Mouse (Mus musculus) MEL (cell line): ENCODE data around the gene Kcnk3. TPM values are rescaled to one million over a fixed set of nuclear protein-coding genes. Genes with fewer than 3 reads are reported as not detected.

Source experiments
- DNase-seq: peaks from one replicate; pipeline ENCODE4 v3.0.0; 2011; ENCODE audit warnings: low read depth, low spot score
- H3K27ac ChIP-seq: 2 replicates; pipeline ENCODE4 v1.5.1; 2012; ENCODE audit warnings: low read depth, mild to moderate bottlenecking, control low read depth, low read length, moderate library complexity; ENCODE audit not compliant: control insufficient read depth
- H3K27me3 ChIP-seq, 2 experiments: fragments of 150-350 bp in 1 of 2; sonication (generic) in 1 of 2; 2 replicates each; pipeline ENCODE4 v1.6.1; 2012; ENCODE audit warnings: low read length in 2 of 2, mild to moderate bottlenecking in 2 of 2, improper control_type of control experiment in 1 of 2, moderate library complexity in 1 of 2; ENCODE audit not compliant: insufficient read depth in 2 of 2, control insufficient read depth in 1 of 2
- H3K36me3 ChIP-seq, 2 experiments: 2 replicates each; pipeline ENCODE4 v1.6.1; 2012 to 2014; ENCODE audit warnings: low read length in 2 of 2, improper control_type of control experiment in 1 of 2, inconsistent platforms in 1 of 2, mild to moderate bottlenecking in 1 of 2; ENCODE audit not compliant: insufficient read depth in 2 of 2, control insufficient read depth in 1 of 2
- H3K4me1 ChIP-seq, 2 experiments: fragments of 150-350 bp in 1 of 2; sonication (generic) in 1 of 2; 2 replicates each; pipeline ENCODE4 v1.6.1; 2012; ENCODE audit warnings: low read length in 2 of 2, improper control_type of control experiment in 1 of 2, mild to moderate bottlenecking in 1 of 2; ENCODE audit not compliant: insufficient read depth in 2 of 2, control insufficient read depth in 1 of 2
- H3K4me3 ChIP-seq, 2 experiments: fragments of 150-350 bp in 1 of 2; sonication (generic) in 1 of 2; 2 replicates each; pipeline ENCODE4 v1.5.1; 2012; ENCODE audit warnings: low read depth in 2 of 2, low read length in 2 of 2, mild to moderate bottlenecking in 2 of 2, moderate library complexity in 2 of 2, control low read depth in 1 of 2, improper control_type of control experiment in 1 of 2; ENCODE audit not compliant: control insufficient read depth in 1 of 2, insufficient read depth in 1 of 2
- H3K79me2 ChIP-seq: 2 replicates; pipeline ENCODE4 v1.6.1; 2012; ENCODE audit warnings: mild to moderate bottlenecking, low read length, moderate library complexity; ENCODE audit not compliant: control insufficient read depth, poor library complexity, insufficient read depth
- H3K9ac ChIP-seq: 2 replicates; pipeline ENCODE4 v1.6.1; 2012; ENCODE audit warnings: low read depth, mild to moderate bottlenecking, control low read depth, low read length, moderate library complexity; ENCODE audit not compliant: control insufficient read depth, poor library complexity, severe bottlenecking
- H3K9me3 ChIP-seq: fragments of 150-350 bp; sonication (generic); replicated peaks from 2 replicates; pipeline ENCODE4 v1.6.1; 2012; ENCODE audit warnings: mild to moderate bottlenecking, low read length, improper control_type of control experiment, moderate library complexity; ENCODE audit not compliant: insufficient read depth
- BHLHE40 ChIP-seq: IDR thresholded peaks from 2 replicates; pipeline ENCODE4 v1.6.1; 2012; ENCODE audit warnings: low read depth, mild to moderate bottlenecking, inconsistent platforms, low read length, improper control_type of control experiment, borderline replicate concordance
- CHD1 ChIP-seq: IDR thresholded peaks from 2 replicates; pipeline ENCODE4 v1.6.1; 2012; ENCODE audit warnings: low read depth, mild to moderate bottlenecking, inconsistent platforms, low read length, improper control_type of control experiment
- CTCF ChIP-seq, 3 experiments: IDR thresholded peaks in 2 of 3; conservative IDR thresholded peaks in 1 of 3; 2 replicates each; pipeline ENCODE4 v1.5.1; 2011 to 2012; ENCODE audit warnings: low read length in 3 of 3, low read depth in 2 of 3, mild to moderate bottlenecking in 2 of 3, improper control_type of control experiment in 1 of 3, inconsistent platforms in 1 of 3, mixed read lengths in 1 of 3, moderate library complexity in 1 of 3; ENCODE audit not compliant: control insufficient read depth in 1 of 3, insufficient read depth in 1 of 3, poor library complexity in 1 of 3, severe bottlenecking in 1 of 3
- EP300 ChIP-seq, 2 experiments: IDR thresholded peaks; 2 replicates each; pipeline ENCODE4 v1.6.1; 2011; ENCODE audit warnings: improper control_type of control experiment in 2 of 2, low read length in 2 of 2, low read depth in 1 of 2, mild to moderate bottlenecking in 1 of 2
- ETS1 ChIP-seq: IDR thresholded peaks from 2 replicates; pipeline ENCODE4 v1.6.1; 2012; ENCODE audit warnings: low read depth, mild to moderate bottlenecking, inconsistent platforms, low read length, improper control_type of control experiment, moderate library complexity
- GATA1 ChIP-seq: IDR thresholded peaks from 2 replicates; pipeline ENCODE4 v1.6.1; 2011; ENCODE audit warnings: low read depth, low read length, improper control_type of control experiment
- MAFK ChIP-seq: IDR thresholded peaks from 2 replicates; pipeline ENCODE4 v1.6.1; 2011; ENCODE audit warnings: low read depth, mild to moderate bottlenecking, low read length, improper control_type of control experiment, borderline replicate concordance
- MAX ChIP-seq: IDR thresholded peaks from 2 replicates; pipeline ENCODE4 v1.6.1; 2011; ENCODE audit warnings: low read length, improper control_type of control experiment
- MXI1 ChIP-seq: IDR thresholded peaks from 2 replicates; pipeline ENCODE4 v1.6.1; 2011; ENCODE audit warnings: mild to moderate bottlenecking, low read depth, low read length, improper control_type of control experiment
- MYC ChIP-seq: IDR thresholded peaks from 2 replicates; pipeline ENCODE4 v1.6.1; 2011; ENCODE audit warnings: low read depth, mild to moderate bottlenecking, low read length, improper control_type of control experiment, moderate library complexity
- NRF1 ChIP-seq: IDR thresholded peaks from 2 replicates; pipeline ENCODE4 v1.6.1; 2014; ENCODE audit warnings: low read depth, mild to moderate bottlenecking, inconsistent platforms, low read length, improper control_type of control experiment, moderate library complexity; ENCODE audit not compliant: poor library complexity, insufficient read depth, severe bottlenecking
- POLR2A ChIP-seq, 2 experiments: IDR thresholded peaks; 2 replicates each; pipeline ENCODE4 v1.6.1; 2011 to 2012; ENCODE audit warnings: low read length in 2 of 2, mild to moderate bottlenecking in 2 of 2, control low read depth in 1 of 2, improper control_type of control experiment in 1 of 2, low read depth in 1 of 2, moderate library complexity in 1 of 2; ENCODE audit not compliant: control insufficient read depth in 1 of 2, insufficient read depth in 1 of 2, poor library complexity in 1 of 2
- POLR2AphosphoS5 ChIP-seq: IDR thresholded peaks from 2 replicates; pipeline ENCODE4 v1.6.1; 2012; ENCODE audit warnings: low read depth, borderline replicate concordance, mild to moderate bottlenecking, inconsistent platforms, low read length, moderate library complexity, mixed read lengths
- RCOR1 ChIP-seq: IDR thresholded peaks from 2 replicates; pipeline ENCODE4 v1.6.1; 2012; ENCODE audit warnings: low read depth, mild to moderate bottlenecking, inconsistent platforms, low read length, improper control_type of control experiment
- SIN3A ChIP-seq: IDR thresholded peaks from 2 replicates; pipeline ENCODE4 v1.6.1; 2012; ENCODE audit warnings: low read length, improper control_type of control experiment, inconsistent platforms
- SMC3 ChIP-seq: IDR thresholded peaks from 2 replicates; pipeline ENCODE4 v1.6.1; 2011; ENCODE audit warnings: low read depth, low read length, improper control_type of control experiment
- TAL1 ChIP-seq: IDR thresholded peaks from 2 replicates; pipeline ENCODE4 v1.6.1; 2012; ENCODE audit warnings: mild to moderate bottlenecking, inconsistent platforms, low read length, moderate library complexity, mixed read lengths
- TBP ChIP-seq: IDR thresholded peaks from 2 replicates; pipeline ENCODE4 v1.8.0; 2011; ENCODE audit warnings: low read depth, low read length, improper control_type of control experiment
- TCF12 ChIP-seq: IDR thresholded peaks from 2 replicates; pipeline ENCODE4 v1.6.1; 2014; ENCODE audit warnings: low read depth, mild to moderate bottlenecking, inconsistent platforms, low read length, improper control_type of control experiment, moderate library complexity
- UBTF ChIP-seq: IDR thresholded peaks from 2 replicates; pipeline ENCODE4 v1.6.1; 2012; ENCODE audit warnings: low read depth, mild to moderate bottlenecking, inconsistent platforms, low read length, improper control_type of control experiment, moderate library complexity, borderline replicate concordance; ENCODE audit not compliant: insufficient read depth
- USF1 ChIP-seq: IDR thresholded peaks from 2 replicates; pipeline ENCODE4 v1.6.1; 2014; ENCODE audit warnings: low read depth, mild to moderate bottlenecking, inconsistent platforms, low read length, improper control_type of control experiment, moderate library complexity
- ZC3H11A ChIP-seq: IDR thresholded peaks from 2 replicates; pipeline ENCODE4 v1.6.1; 2012; ENCODE audit warnings: low read depth, mild to moderate bottlenecking, inconsistent platforms, low read length, improper control_type of control experiment
- ZKSCAN1 ChIP-seq: IDR thresholded peaks from 2 replicates; pipeline ENCODE4 v1.6.1; 2012; ENCODE audit warnings: low read depth, mild to moderate bottlenecking, inconsistent platforms, low read length, improper control_type of control experiment, moderate library complexity
- ZMIZ1 ChIP-seq: IDR thresholded peaks from 2 replicates; pipeline ENCODE4 v1.6.1; 2012; ENCODE audit warnings: low read depth, mild to moderate bottlenecking, inconsistent platforms, low read length, improper control_type of control experiment, moderate library complexity
- ZNF384 ChIP-seq: IDR thresholded peaks from 2 replicates; pipeline ENCODE4 v1.6.1; 2012; ENCODE audit warnings: low read depth, mild to moderate bottlenecking, inconsistent platforms, low read length, improper control_type of control experiment
- polyA plus RNA-seq, 2 experiments: library from polyadenylated mRNA; stranded (reverse) in 1 of 2; unstranded in 1 of 2; fragments of >175 nt in 1 of 2; fragments of >200 nt in 1 of 2; gene quantifications; 2 replicates each; pipeline versions ENCODE4 v1.2.1 to v1.2.4; 2012; ENCODE audit warnings: low replicate concordance in 2 of 2, low read depth in 1 of 2; ENCODE audit not compliant: insufficient read length in 2 of 2, insufficient read depth in 1 of 2, missing spikeins in 1 of 2
- total RNA-seq: library from RNA; depleted of rRNA; stranded (reverse); fragments of 300-350 nt; gene quantifications from 2 replicates; pipeline ENCODE4 v1.2.3, GENCODE M21; 2012

The Kcnk3 gene
- total and polyA plus RNA-seq, 3 experiments, result not detected

GRCm38 (mm10) chr5:30574367-30574766, 13.6 kb upstream of the Kcnk3 start:
- no peaks in the 10 kb centered on the region for H3K79me2 ChIP-seq
- TF ChIP-seq POLR2AphosphoS5, result no peak
- no peak for TF ChIP-seq ZC3H11A
- TF ChIP-seq NRF1, result no peak
- no peak for TF ChIP-seq USF1
- no peak for TF ChIP-seq POLR2A (IDR thresholded peaks at IDR 0.05; ENCODE audit: control insufficient read depth in 1 of 2, insufficient read depth in 1 of 2, low read depth in 1 of 2, low read length in 2 of 2, poor library complexity in 1 of 2)
- TF ChIP-seq ZKSCAN1, result no peak
- TF ChIP-seq UBTF, result no peak
- no peak for TF ChIP-seq MXI1
- TF ChIP-seq ETS1, result no peak
- TF ChIP-seq CTCF (IDR thresholded peaks at IDR 0.05 in 2 of 3, conservative IDR thresholded peaks at IDR 0.05 in 1 of 3; ENCODE audit: control insufficient read depth in 1 of 3, insufficient read depth in 1 of 3, low read depth in 2 of 3, low read length in 3 of 3, poor library complexity in 1 of 3, severe bottlenecking in 1 of 3), result no peak
- no peak for TF ChIP-seq RCOR1
- no peak for TF ChIP-seq CHD1
- no peak for TF ChIP-seq ZMIZ1
- no peak for TF ChIP-seq MAFK
- no peak for TF ChIP-seq BHLHE40
- no peak for TF ChIP-seq TAL1
- no peak for TF ChIP-seq MYC
- no peak for TF ChIP-seq TBP
- no peak overlapping the region for H3K27ac ChIP-seq
- H3K9me3 ChIP-seq, result no peaks in the 10 kb centered on the region
- H3K36me3 ChIP-seq, result peaks cover 0 to 13% of the 10 kb centered on the region in 2 experiments; a peak in 2 of 4 replicates
- peaks cover 4 to 7% of the 10 kb centered on the region in 2 experiments; a peak in 3 of 4 replicates for H3K27me3 ChIP-seq
- no peak overlapping the region for H3K4me3 ChIP-seq
- no peak for DNase-seq
- H3K9ac ChIP-seq, result no peak overlapping the region
- peaks cover 2 to 14% of the 10 kb centered on the region in 2 experiments; a peak in 3 of 4 replicates for H3K4me1 ChIP-seq

- no peaks in the 10 kb centered on the region for H3K9me3 ChIP-seq
- TF ChIP-seq RCOR1 (peak; percentile 94), ZC3H11A (no peak), ZKSCAN1 (no peak), MAFK (peak; percentile 69; the same call in 1 of the 2 replicates), USF1 (peak; percentile 85), TBP (peak; percentile 45; the same call in 1 of the 2 replicates), MAX (peak; percentile 97), TCF12 (peak; percentile 84), SIN3A (peak; percentile 90), ETS1 (peak; percentile 90), BHLHE40 (peak; percentile 98), ZMIZ1 (no peak), MYC (peak; percentile 97), SMC3 (no peak), EP300 (IDR thresholded peaks at IDR 0.05; ENCODE audit: low read depth in 1 of 2, low read length in 2 of 2) (peak; percentile 86 to 92), GATA1 (peak; percentile 95), MXI1 (peak; percentile 90), TAL1 (peak; percentile 91), ZNF384 (no peak), POLR2A (IDR thresholded peaks at IDR 0.05; ENCODE audit: control insufficient read depth in 1 of 2, insufficient read depth in 1 of 2, low read depth in 1 of 2, low read length in 2 of 2, poor library complexity in 1 of 2) (no peak)
- no peak overlapping the region for H3K27ac ChIP-seq
- no peak overlapping the region for H3K9ac ChIP-seq
- peak; percentile 90 for DNase-seq
- H3K4me3 ChIP-seq, result no peak overlapping the region
- H3K4me1 ChIP-seq, result peaks cover 2 to 14% of the 10 kb centered on the region in 2 experiments; a peak in 3 of 4 replicates
- no peaks in the 10 kb centered on the region for H3K79me2 ChIP-seq
- peaks cover 0 to 13% of the 10 kb centered on the region in 2 experiments; a peak in 2 of 4 replicates for H3K36me3 ChIP-seq
- peaks cover 4 to 7% of the 10 kb centered on the region in 2 experiments; a peak in 3 of 4 replicates for H3K27me3 ChIP-seq
These were observed 11.7 kb upstream of the Kcnk3 start for GRCm38 (mm10) chr5:30576233-30576632.
